Mouse (Mus musculus) forebrain, embryonic 11.5 days (tissue): ENCODE results near the gene Fsip1. TPM values are rescaled to one million over a fixed set of nuclear protein-coding genes. Genes with fewer than 3 reads are reported as not detected.

Experiments
- ATAC-seq: fragments of 200-750 bp; cut with Nextera tagmentation; replicated peaks from 2 replicates; pipeline ENCODE4 v1.8.0; 2017; ENCODE audit warnings: moderate TSS enrichment; ENCODE audit not compliant: low FRiP score
- DNase-seq: peaks from one replicate; pipeline ENCODE4 v3.0.0-alpha.2; 2017; ENCODE audit warnings: low spot score
- H3K27ac ChIP-seq: fragments of 300-500 bp; sonication (generic); 2 replicates; pipeline ENCODE4 v1.5.1; 2014; ENCODE audit warnings: low read depth, low read length
- H3K27me3 ChIP-seq: fragments of 300-500 bp; sonication (generic); 2 replicates; pipeline ENCODE4 v1.6.1; 2014; ENCODE audit warnings: mild to moderate bottlenecking, low read length, mixed read lengths; ENCODE audit not compliant: control insufficient read depth, insufficient read depth
- H3K36me3 ChIP-seq: fragments of 300-500 bp; sonication (generic); 2 replicates; pipeline ENCODE4 v1.6.1; 2014; ENCODE audit warnings: mild to moderate bottlenecking, low read length, moderate library complexity, mixed read lengths; ENCODE audit not compliant: control insufficient read depth, insufficient read depth
- H3K4me1 ChIP-seq: fragments of 300-500 bp; sonication (generic); replicated peaks from 2 replicates; pipeline ENCODE4 v1.6.1; 2014; ENCODE audit warnings: low read length, mixed read lengths; ENCODE audit not compliant: control insufficient read depth, insufficient read depth
- H3K4me2 ChIP-seq: fragments of 300-500 bp; sonication (generic); 2 replicates; pipeline ENCODE4 v1.6.1; 2014; ENCODE audit warnings: low read depth, mild to moderate bottlenecking, low read length, moderate library complexity, mixed read lengths; ENCODE audit not compliant: severe bottlenecking
- H3K4me3 ChIP-seq: fragments of 300-500 bp; sonication (generic); 2 replicates; pipeline ENCODE4 v1.5.1; 2014; ENCODE audit warnings: low read depth, low read length
- H3K9ac ChIP-seq: fragments of 300-500 bp; sonication (generic); 2 replicates; pipeline ENCODE4 v1.6.1; 2014; ENCODE audit warnings: low read length
- H3K9me3 ChIP-seq: fragments of 300-500 bp; sonication (generic); 2 replicates; pipeline ENCODE4 v1.6.1; 2016; ENCODE audit warnings: low read length, mixed read lengths; ENCODE audit not compliant: control insufficient read depth
- WGBS: fragments of 180-500 bp; shearing (Covaris S2); extraction: QIAGEN DNeasy Blood & Tissue Kit; methylation state at CpG from one replicate; pipeline ENCODE4 v1.1.7; 2014; 5-methylcytosine and 5-hydroxymethylcytosine counted together
- microRNA-seq: library from miRNA; unstranded; fragments of <30 nt; microRNA quantifications from one replicate; pipeline ENCODE4, GENCODE M21; 2016; ENCODE audit not compliant: insufficient number of aligned reads
- polyA plus RNA-seq: library from polyadenylated mRNA; unstranded; fragments of >200 nt; fragmentation: Nextera tagmentation; extraction: Ambion mirVana; gene quantifications from 2 replicates; pipeline ENCODE4 v1.2.1, GENCODE M21; 2014

The Fsip1 gene
- polyA plus RNA-seq, 1 experiment from 2014 or later = 4.2 TPM

GRCm38 (mm10) chr2:118081581-118081980, 175.2 kb downstream of the Fsip1 start:
- Histone ChIP-seq H3K9ac (no peak overlapping the region), H3K36me3 (no peaks in the 10 kb centered on the region), H3K4me2 (no peak overlapping the region), H3K4me1 (no peaks in the 10 kb centered on the region), H3K9me3 (no peaks in the 10 kb centered on the region), H3K27me3 (no peaks in the 10 kb centered on the region), H3K27ac (no peak overlapping the region), H3K4me3 (no peak overlapping the region)
- DNase-seq (no peak), ATAC-seq (no peak)
- 74% methylated on average over 5 of the region's 5 CpGs for WGBS

Small RNA genes within 50 kb of the gene (microRNA-seq; reads per million reads assigned to microRNA genes)
- gene Gm22800 = not detected

Other genes with a start within 250 kb of the Fsip1 start
- 61.2 and 63.4 TPM in 2 replicates for gene Thbs1, start 145.1 kb downstream of the Fsip1 start, polyA plus RNA-seq
- 0.23 and 0.24 TPM in 2 replicates for gene Gpr176, start 116.5 kb upstream of the Fsip1 start, polyA plus RNA-seq
- 14.0 and 14.5 TPM in 2 replicates for gene Eif2ak4, start 131.7 kb upstream of the Fsip1 start, polyA plus RNA-seq
- 239 and 257 TPM in 2 replicates for gene Srp14, start 222.7 kb upstream of the Fsip1 start, polyA plus RNA-seq